Mouse (Mus musculus): ENCODE measurements around the gene Arhgef39.

DNA sequence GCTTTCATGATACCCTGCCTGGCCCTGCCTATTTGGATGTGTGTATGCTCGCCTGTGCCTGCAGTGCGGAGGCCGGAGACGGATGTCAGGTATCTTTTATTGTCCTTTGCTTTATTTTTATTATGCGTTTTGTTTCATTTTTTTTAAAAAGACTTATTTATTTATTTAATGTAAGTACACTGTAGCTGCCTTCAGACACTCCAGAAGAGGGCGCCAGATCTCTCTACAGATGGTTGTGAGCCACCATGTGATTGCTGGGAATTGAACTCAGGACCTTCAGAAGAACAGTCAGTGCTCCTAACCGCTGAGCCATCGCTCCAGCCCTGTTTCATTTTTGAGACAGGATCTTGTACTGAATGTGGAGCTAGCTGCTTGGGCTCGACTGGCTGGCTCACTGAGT is 29.0 kb upstream of the Arhgef39 start:
- TF ChIP-seq CTCF (conservative IDR thresholded peaks at IDR 0.05; ENCODE audit: insufficient read depth, insufficient read length, low read depth, low read length) (0 out of 2 replicates have a peak, but pooled peaks have one; percentile 7), POLR2A (IDR thresholded peaks at IDR 0.05; ENCODE audit: low read depth, low read length) (no peak)

All from kidney, adult 2 months (tissue).